Mouse (Mus musculus) v-Abl transformed pro-B cells (cell line): ENCODE results near the gene Lrmda.

Experiments
- in situ Hi-C, 2 experiments: fragments of 400-800 bp; cut with MboI; formaldehyde crosslinking; loops; one replicate each; pipeline ENCODE4 v1.15.1; 2025; ENCODE audit not compliant: unreplicated experiment in 2 of 2

Lrmda gene

GRCm38 (mm10) chr14:22673581-22673980, 654.1 kb downstream of the Lrmda start:
- in situ Hi-C loops = no loop called here

GRCm38 (mm10) chr14:22679008-22679704, 659.6 kb downstream of the Lrmda start:
- in situ Hi-C loops = no loop called here

GRCm38 (mm10) chr14:22679705-22680643, 660.5 kb downstream of the Lrmda start:
- in situ Hi-C loops = no loop called here

- in situ Hi-C loops = no loop called here
These were observed 667.4 kb downstream of the Lrmda start for GRCm38 (mm10) chr14:22686886-22687285.

GRCm38 (mm10) chr14:22688399-22688798, 668.9 kb downstream of the Lrmda start:
- in situ Hi-C loops = no loop called here

- in situ Hi-C loops = no loop called here
These were observed 675.9 kb downstream of the Lrmda start for GRCm38 (mm10) chr14:22695448-22695847.

- in situ Hi-C loops = no loop called here
These were observed 676.4 kb downstream of the Lrmda start for GRCm38 (mm10) chr14:22695931-22696365.

GRCm38 (mm10) chr14:22700236-22700635, 680.7 kb downstream of the Lrmda start:
- in situ Hi-C loops = no loop called here

GRCm38 (mm10) chr14:22700690-22701089, 681.2 kb downstream of the Lrmda start:
- in situ Hi-C loops = no loop called here

GRCm38 (mm10) chr14:22707958-22708701, 688.6 kb downstream of the Lrmda start:
- in situ Hi-C loops = no loop called here

GRCm38 (mm10) chr14:22710071-22710661, 690.7 kb downstream of the Lrmda start:
- in situ Hi-C loops = no loop called here

GRCm38 (mm10) chr14:22712388-22712787, 692.9 kb downstream of the Lrmda start:
- in situ Hi-C loops = no loop called here

- in situ Hi-C loops = no loop called here
These were observed 696.3 kb downstream of the Lrmda start for GRCm38 (mm10) chr14:22715581-22716378.

- in situ Hi-C loops = no loop called here
These were observed 700.5 kb downstream of the Lrmda start for GRCm38 (mm10) chr14:22719968-22720367.

- in situ Hi-C loops = no loop called here
These were observed 702.3 kb downstream of the Lrmda start for GRCm38 (mm10) chr14:22721845-22722244.

GRCm38 (mm10) chr14:22727548-22727947, 708.0 kb downstream of the Lrmda start:
- in situ Hi-C loops = no loop called here

GRCm38 (mm10) chr14:22728611-22729223, 709.2 kb downstream of the Lrmda start:
- in situ Hi-C loops = no loop called here

GRCm38 (mm10) chr14:22738603-22739002, 719.1 kb downstream of the Lrmda start:
- in situ Hi-C loops = no loop called here

- in situ Hi-C loops = no loop called here
These were observed 723.0 kb downstream of the Lrmda start for GRCm38 (mm10) chr14:22742527-22742926.
